Mouse (Mus musculus): Measurements from ENCODE around the gene Rubcn. TPM values are rescaled to one million over a fixed set of nuclear protein-coding genes. Genes with fewer than 3 reads are reported as not detected.
"Not testable (repeated sequence)": the region's sequence is repeated elsewhere in the genome, so short reads cannot be mapped to it uniquely, and the experiment has no call there.

Rubcn gene
- polyA plus RNA-seq, 1 experiment from 2014 or later, result 14.3 TPM

- Histone ChIP-seq H3K4me1 (ENCODE audit: control insufficient read depth, insufficient read depth, low read length) (peaks cover 6% of the 10 kb centered on the region), H3K27ac (ENCODE audit: low read depth, low read length) (no peak overlapping the region), H3K27me3 (ENCODE audit: control insufficient read depth, insufficient read depth, low read length) (no peaks in the 10 kb centered on the region; the same call in 1 of the 2 replicates), H3K4me3 (ENCODE audit: low read depth, low read length) (no peak overlapping the region), H3K9ac (ENCODE audit: low read length) (no peak overlapping the region), H3K36me3 (ENCODE audit: control insufficient read depth, insufficient read depth, low read length) (no peaks in the 10 kb centered on the region), H3K4me2 (no peak overlapping the region), H3K9me3 (ENCODE audit: control insufficient read depth, low read length) (no peaks in the 10 kb centered on the region)
- WGBS, result 96% methylated on average over 3 of the region's 3 CpGs
- no peak for ATAC-seq (ENCODE audit: low FRiP score)
- no peak for DNase-seq (ENCODE audit: low spot score, missing footprints)
Measured at GRCm38 (mm10) chr16:32875847-32876246, 1.7 kb downstream of the Rubcn start.

- H3K9ac ChIP-seq (ENCODE audit: low read length); H3K4me1 ChIP-seq (ENCODE audit: control insufficient read depth, insufficient read depth, low read length); DNase-seq (ENCODE audit: low spot score, missing footprints); H3K27me3 ChIP-seq (ENCODE audit: control insufficient read depth, insufficient read depth, low read length); H3K36me3 ChIP-seq (ENCODE audit: control insufficient read depth, insufficient read depth, low read length); H3K4me2 ChIP-seq; H3K27ac ChIP-seq (ENCODE audit: low read depth, low read length); H3K9me3 ChIP-seq (ENCODE audit: control insufficient read depth, low read length); ATAC-seq (ENCODE audit: low FRiP score); H3K4me3 ChIP-seq (ENCODE audit: low read depth, low read length): not testable (repeated sequence)
- WGBS, result 69% methylated on average over 1 of the region's 1 CpGs
Measured at GRCm38 (mm10) chr16:32875281-32875680, 2.3 kb downstream of the Rubcn start.

GRCm38 (mm10) chr16:32873366-32873765 lies 4.2 kb downstream of the Rubcn start:
- Histone ChIP-seq H3K27ac (ENCODE audit: low read depth, low read length) (no peak overlapping the region), H3K9ac (ENCODE audit: low read length) (no peak overlapping the region), H3K27me3 (ENCODE audit: control insufficient read depth, insufficient read depth, low read length) (no peaks in the 10 kb centered on the region; the same call in 1 of the 2 replicates), H3K36me3 (ENCODE audit: control insufficient read depth, insufficient read depth, low read length) (no peaks in the 10 kb centered on the region), H3K4me1 (ENCODE audit: control insufficient read depth, insufficient read depth, low read length) (peaks cover 3% of the 10 kb centered on the region; the same call in 1 of the 2 replicates), H3K4me3 (ENCODE audit: low read depth, low read length) (no peak overlapping the region), H3K9me3 (ENCODE audit: control insufficient read depth, low read length) (no peaks in the 10 kb centered on the region), H3K4me2 (no peak overlapping the region)
- ATAC-seq (ENCODE audit: low FRiP score) (no peak), DNase-seq (ENCODE audit: low spot score, missing footprints) (no peak)
- 64% methylated on average over 3 of the region's 3 CpGs for WGBS

GRCm38 (mm10) chr16:32870231-32870630 lies 7.3 kb downstream of the Rubcn start:
- Histone ChIP-seq H3K9ac (ENCODE audit: low read length) (no peak overlapping the region), H3K27ac (ENCODE audit: low read depth, low read length) (no peak overlapping the region), H3K9me3 (ENCODE audit: control insufficient read depth, low read length) (no peaks in the 10 kb centered on the region), H3K4me3 (ENCODE audit: low read depth, low read length) (no peak overlapping the region), H3K36me3 (ENCODE audit: control insufficient read depth, insufficient read depth, low read length) (no peaks in the 10 kb centered on the region), H3K4me2 (no peak overlapping the region), H3K27me3 (ENCODE audit: control insufficient read depth, insufficient read depth, low read length) (no peaks in the 10 kb centered on the region), H3K4me1 (ENCODE audit: control insufficient read depth, insufficient read depth, low read length) (peaks cover 7% of the 10 kb centered on the region)
- DNase-seq (ENCODE audit: low spot score, missing footprints) (no peak), ATAC-seq (ENCODE audit: low FRiP score) (no peak)
- WGBS, result 66% methylated on average over 5 of the region's 5 CpGs

- peak; percentile 98 for DNase-seq (ENCODE audit: low spot score, missing footprints)
- Histone ChIP-seq H3K4me3 (ENCODE audit: low read depth, low read length) (peak overlapping the region; percentile 59), H3K27ac (ENCODE audit: low read depth, low read length) (no peak overlapping the region), H3K9ac (ENCODE audit: low read length) (peak overlapping the region; percentile 64), H3K27me3 (ENCODE audit: control insufficient read depth, insufficient read depth, low read length) (no peaks in the 10 kb centered on the region), H3K4me2 (peak overlapping the region; percentile 77), H3K4me1 (ENCODE audit: control insufficient read depth, insufficient read depth, low read length) (peaks cover 7% of the 10 kb centered on the region), H3K36me3 (ENCODE audit: control insufficient read depth, insufficient read depth, low read length) (no peaks in the 10 kb centered on the region), H3K9me3 (ENCODE audit: control insufficient read depth, low read length) (no peaks in the 10 kb centered on the region)
- WGBS, result under 1% methylated on average over 35 of the region's 35 CpGs
- peak; percentile 99 for ATAC-seq (ENCODE audit: low FRiP score)
Measured at GRCm38 (mm10) chr16:32867919-32868552, 9.5 kb downstream of the Rubcn start.

- Histone ChIP-seq H3K4me3 (ENCODE audit: low read depth, low read length) (no peak overlapping the region), H3K4me1 (ENCODE audit: control insufficient read depth, insufficient read depth, low read length) (peaks cover 7% of the 10 kb centered on the region), H3K27ac (ENCODE audit: low read depth, low read length) (no peak overlapping the region), H3K9me3 (ENCODE audit: control insufficient read depth, low read length) (no peaks in the 10 kb centered on the region), H3K9ac (ENCODE audit: low read length) (no peak overlapping the region), H3K36me3 (ENCODE audit: control insufficient read depth, insufficient read depth, low read length) (no peaks in the 10 kb centered on the region), H3K4me2 (no peak overlapping the region), H3K27me3 (ENCODE audit: control insufficient read depth, insufficient read depth, low read length) (no peaks in the 10 kb centered on the region)
- 86% methylated on average over 5 of the region's 5 CpGs for WGBS
- ATAC-seq (ENCODE audit: low FRiP score) (no peak), DNase-seq (ENCODE audit: low spot score, missing footprints) (no peak)
Measured at GRCm38 (mm10) chr16:32866713-32867112, 10.9 kb downstream of the Rubcn start.

GRCm38 (mm10) chr16:32865401-32865800 lies 12.2 kb downstream of the Rubcn start:
- peaks cover 7% of the 10 kb centered on the region for H3K4me1 ChIP-seq (ENCODE audit: control insufficient read depth, insufficient read depth, low read length)
- ATAC-seq (ENCODE audit: low FRiP score), result no peak
- no peaks in the 10 kb centered on the region for H3K36me3 ChIP-seq (ENCODE audit: control insufficient read depth, insufficient read depth, low read length)
- DNase-seq (ENCODE audit: low spot score, missing footprints), result no peak
- H3K4me2 ChIP-seq, result no peak overlapping the region
- no peak overlapping the region for H3K9ac ChIP-seq (ENCODE audit: low read length)
- H3K9me3 ChIP-seq (ENCODE audit: control insufficient read depth, low read length), result no peaks in the 10 kb centered on the region
- WGBS, result 85% methylated on average over 4 of the region's 4 CpGs
- no peaks in the 10 kb centered on the region for H3K27me3 ChIP-seq (ENCODE audit: control insufficient read depth, insufficient read depth, low read length)
- H3K4me3 ChIP-seq (ENCODE audit: low read depth, low read length), result no peak overlapping the region
- H3K27ac ChIP-seq (ENCODE audit: low read depth, low read length), result no peak overlapping the region

- H3K4me2 ChIP-seq, result no peak overlapping the region
- H3K9ac ChIP-seq (ENCODE audit: low read length), result no peak overlapping the region
- no peaks in the 10 kb centered on the region for H3K9me3 ChIP-seq (ENCODE audit: control insufficient read depth, low read length)
- H3K27me3 ChIP-seq (ENCODE audit: control insufficient read depth, insufficient read depth, low read length), result no peaks in the 10 kb centered on the region
- WGBS, result 96% methylated on average over 3 of the region's 3 CpGs
- ATAC-seq (ENCODE audit: low FRiP score) (no peak), DNase-seq (ENCODE audit: low spot score, missing footprints) (no peak)
- H3K36me3 ChIP-seq (ENCODE audit: control insufficient read depth, insufficient read depth, low read length), result no peaks in the 10 kb centered on the region
- no peaks in the 10 kb centered on the region; the same call in 1 of the 2 replicates for H3K4me1 ChIP-seq (ENCODE audit: control insufficient read depth, insufficient read depth, low read length)
- H3K4me3 ChIP-seq (ENCODE audit: low read depth, low read length), result no peak overlapping the region
- no peak overlapping the region for H3K27ac ChIP-seq (ENCODE audit: low read depth, low read length)
Measured at GRCm38 (mm10) chr16:32861813-32862385, 15.7 kb downstream of the Rubcn start.

GRCm38 (mm10) chr16:32858771-32859636 lies 18.6 kb downstream of the Rubcn start:
- H3K4me2 ChIP-seq, result no peak overlapping the region
- 80% methylated on average over 12 of the region's 12 CpGs for WGBS
- ATAC-seq (ENCODE audit: low FRiP score) (no peak), DNase-seq (ENCODE audit: low spot score, missing footprints) (no peak)
- no peak overlapping the region for H3K4me3 ChIP-seq (ENCODE audit: low read depth, low read length)
- no peaks in the 10 kb centered on the region for H3K9me3 ChIP-seq (ENCODE audit: control insufficient read depth, low read length)
- H3K4me1 ChIP-seq (ENCODE audit: control insufficient read depth, insufficient read depth, low read length), result no peaks in the 10 kb centered on the region
- H3K36me3 ChIP-seq (ENCODE audit: control insufficient read depth, insufficient read depth, low read length), result no peaks in the 10 kb centered on the region
- H3K27ac ChIP-seq (ENCODE audit: low read depth, low read length), result no peak overlapping the region
- H3K27me3 ChIP-seq (ENCODE audit: control insufficient read depth, insufficient read depth, low read length), result no peaks in the 10 kb centered on the region
- H3K9ac ChIP-seq (ENCODE audit: low read length), result no peak overlapping the region
